Mouse (Mus musculus) bone marrow macrophage, adult 2 months (primary cell): Measurements from ENCODE around the gene Atp6v0a1. TPM values are rescaled to one million over a fixed set of nuclear protein-coding genes. Genes with fewer than 3 reads are reported as not detected.
A peak's percentile ranks its signal among the peaks of the same experiment; 100 is the strongest.

Source experiments
- H3K27ac ChIP-seq: 2 replicates; pipeline ENCODE4 v1.5.1; 2012; ENCODE audit warnings: low read depth, low read length; ENCODE audit not compliant: insufficient read depth
- H3K4me1 ChIP-seq: 2 replicates; pipeline ENCODE4 v1.6.1; 2012; ENCODE audit warnings: low read length; ENCODE audit not compliant: control insufficient read depth, insufficient read depth
- H3K4me3 ChIP-seq: 2 replicates; pipeline ENCODE4 v1.5.1; 2012; ENCODE audit warnings: mild to moderate bottlenecking, low read length, moderate library complexity; ENCODE audit not compliant: insufficient read depth
- CTCF ChIP-seq: IDR thresholded peaks from 2 replicates; pipeline ENCODE4 v1.5.1; 2012; ENCODE audit warnings: low read depth, mild to moderate bottlenecking, low read length, moderate library complexity
- POLR2A ChIP-seq: IDR thresholded peaks from 2 replicates; pipeline ENCODE4 v1.6.1; 2012; ENCODE audit warnings: mild to moderate bottlenecking, low read depth, low read length, borderline replicate concordance
- polyA plus RNA-seq: library from polyadenylated mRNA; stranded (reverse); fragments of >200 nt; gene quantifications from 2 replicates; pipeline ENCODE4 v1.2.4, GENCODE M21; 2012; ENCODE audit not compliant: missing spikeins, insufficient read depth, insufficient read length

Atp6v0a1 gene
- 163 and 186 TPM in 2 replicates for polyA plus RNA-seq

DNA sequence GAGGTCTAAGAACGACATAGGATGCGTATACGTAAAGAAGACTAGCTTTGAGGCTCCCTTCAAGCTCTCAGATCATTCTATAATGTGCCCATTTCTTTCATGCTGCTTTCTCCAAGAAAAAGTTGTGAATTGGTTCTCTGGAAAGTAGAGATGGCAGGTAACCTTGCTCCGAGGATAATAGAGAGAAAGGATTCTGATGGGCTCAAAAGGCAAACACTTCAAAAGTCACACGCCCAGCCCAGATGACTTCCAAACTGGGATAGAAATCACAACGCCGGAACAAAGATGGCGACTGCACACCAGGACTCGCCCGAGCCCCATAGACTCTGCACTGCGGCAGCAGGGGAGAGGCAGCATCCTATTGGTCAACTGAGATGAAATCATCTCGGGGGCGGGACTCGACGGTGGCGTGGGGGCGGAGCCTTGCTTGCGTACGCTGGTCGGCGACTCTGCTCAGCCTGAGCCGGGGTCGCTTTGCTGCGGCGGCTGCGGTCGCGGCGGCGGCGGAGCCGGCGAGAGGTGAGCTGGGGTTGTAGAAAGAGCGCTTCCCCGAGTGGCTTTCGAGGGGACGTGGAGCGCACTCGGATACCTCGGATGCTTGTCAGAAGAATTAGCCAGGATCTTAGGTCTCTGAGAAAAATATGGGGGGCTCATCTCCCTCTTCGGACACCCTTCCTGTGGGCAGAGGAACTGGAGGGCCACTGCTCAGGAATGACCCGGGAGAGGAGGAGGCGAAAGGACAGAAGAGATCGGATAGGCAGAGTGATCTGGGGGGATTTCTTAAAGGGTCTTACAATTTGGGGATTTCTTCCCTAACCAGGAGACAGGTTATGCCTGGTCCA, at the start of gene Atp6v0a1:
Gene Atp6v0a1 (plus strand): TSS at position 407 of the 842 bp plus-strand sequence.
- peaks cover 22% of the 10 kb centered on the region for H3K4me1 ChIP-seq
- TF ChIP-seq POLR2A: no peak; the same call in 1 of the 2 replicates
- no peak for TF ChIP-seq CTCF

DNA sequence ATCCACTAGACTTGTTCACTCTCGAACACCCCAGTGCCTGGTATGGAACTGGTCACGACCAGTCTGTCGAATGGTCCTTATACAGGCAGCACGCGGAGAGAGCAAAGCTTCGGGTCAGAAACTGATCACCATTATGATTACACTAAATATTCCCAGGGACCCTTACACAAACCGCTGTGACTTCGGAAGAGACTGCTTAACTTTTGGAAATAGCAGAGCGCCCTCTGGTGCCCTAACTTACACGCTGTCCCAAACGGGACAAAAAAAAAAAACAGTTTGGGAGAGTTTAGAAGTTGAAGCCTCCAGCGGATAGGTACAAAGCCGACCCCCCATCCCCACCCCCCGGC, 49.8 kb upstream of the Atp6v0a1 start:
- TF ChIP-seq CTCF (peak; percentile 51), POLR2A (no peak)
- no peak overlapping the region for H3K4me3 ChIP-seq
- H3K4me1 ChIP-seq: no peaks in the 10 kb centered on the region
- no peak overlapping the region for H3K27ac ChIP-seq

More for the DNA sequence above, at the start of gene Atp6v0a1:
- H3K27ac ChIP-seq: peak within 1 kb of the TSS; percentile 100
- peak within 1 kb of the TSS; percentile 76 for H3K4me3 ChIP-seq

DNA sequence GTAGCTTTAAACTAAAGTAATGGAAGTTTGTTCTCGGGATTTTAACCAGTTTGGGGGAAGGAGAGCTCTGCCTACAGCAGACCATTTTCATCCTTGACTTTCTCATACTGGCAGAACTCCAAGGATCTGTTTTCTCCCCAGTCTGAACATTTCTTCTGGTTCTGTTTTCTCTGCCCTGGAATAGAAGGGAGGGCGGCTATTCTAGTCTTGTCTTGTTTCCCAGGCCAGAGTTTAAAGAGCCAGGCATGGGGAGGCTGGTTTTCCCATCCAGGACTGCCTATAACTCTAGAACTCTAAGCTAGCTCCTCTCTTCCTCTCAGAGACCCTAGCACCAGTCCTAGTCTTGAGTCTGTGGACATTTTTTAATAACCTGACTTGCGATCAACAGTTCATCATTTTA, 49.4 kb upstream of the Atp6v0a1 start:
- H3K4me1 ChIP-seq: no peaks in the 10 kb centered on the region
- no peak overlapping the region for H3K4me3 ChIP-seq
- TF ChIP-seq POLR2A (no peak), CTCF (no peak)
- no peak overlapping the region for H3K27ac ChIP-seq

DNA sequence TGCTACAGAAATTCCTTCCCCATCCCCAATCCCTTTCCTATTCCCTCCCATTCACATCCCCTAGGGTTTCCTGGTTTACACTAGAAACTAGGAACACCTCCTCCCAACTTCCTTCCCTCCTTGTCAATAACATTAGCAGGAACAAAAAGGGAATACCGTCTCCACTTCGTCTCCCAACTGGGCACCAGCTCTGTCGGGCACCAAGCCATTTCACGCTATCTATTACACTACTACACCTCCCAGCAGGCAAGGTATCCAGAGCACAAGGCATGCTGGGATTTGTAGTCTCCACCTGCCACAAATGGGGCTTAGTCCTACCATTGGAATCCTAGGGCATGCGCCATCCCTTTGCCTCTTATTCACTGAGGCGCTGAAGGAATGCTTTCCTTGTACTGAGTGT, 48.7 kb upstream of the Atp6v0a1 start:
- TF ChIP-seq CTCF (no peak), POLR2A (no peak)
- Histone ChIP-seq H3K27ac (no peak overlapping the region), H3K4me1 (no peaks in the 10 kb centered on the region), H3K4me3 (no peak overlapping the region)

DNA sequence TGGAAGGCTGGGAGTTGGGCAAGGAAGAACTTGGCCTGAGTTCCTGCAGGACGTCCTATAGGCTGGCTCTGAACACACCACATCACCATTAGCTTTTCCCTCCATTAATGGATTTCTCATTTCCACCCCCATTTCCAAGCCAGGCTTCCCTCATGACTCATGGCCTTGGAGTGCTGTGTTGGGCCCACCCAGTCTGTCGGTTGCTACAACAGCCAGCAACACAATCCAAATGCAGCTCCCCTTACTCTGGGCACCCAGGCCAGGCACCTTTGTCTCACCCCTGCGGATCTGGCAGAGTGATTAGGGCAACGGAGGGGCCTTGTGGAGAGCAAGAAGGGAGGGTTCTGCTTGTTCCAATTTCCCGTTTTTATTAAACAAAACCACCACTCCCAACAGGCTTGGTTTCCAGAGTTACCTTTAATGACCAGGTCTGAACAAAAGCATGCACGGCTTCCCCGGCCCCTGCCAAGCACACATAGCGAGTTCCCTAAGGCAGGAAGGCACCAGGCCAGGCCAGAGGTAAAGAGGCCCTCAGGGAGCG, 46.8 kb upstream of the Atp6v0a1 start:
- Histone ChIP-seq H3K27ac (no peak overlapping the region), H3K4me1 (no peaks in the 10 kb centered on the region), H3K4me3 (no peak overlapping the region)
- TF ChIP-seq POLR2A (no peak), CTCF (no peak)

DNA sequence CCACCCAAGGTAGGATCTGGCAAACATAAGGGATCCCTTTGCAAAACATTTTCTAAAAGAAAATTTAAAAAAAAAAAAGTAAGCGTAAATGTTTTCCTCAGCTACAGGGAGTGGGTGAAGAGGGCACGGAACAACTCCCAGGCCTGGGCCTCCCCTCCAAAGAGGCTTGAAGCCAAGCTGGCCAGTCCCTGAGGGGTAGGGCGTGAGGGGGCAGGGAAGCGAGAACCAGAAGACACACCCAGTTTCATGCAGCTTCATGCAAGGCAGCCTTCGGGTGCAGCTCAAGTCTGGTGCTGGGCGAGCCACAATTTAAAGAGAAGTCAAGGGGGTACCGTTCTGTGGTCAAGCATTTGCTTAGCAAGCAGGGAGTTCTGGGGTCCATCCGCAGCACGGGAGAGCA, 45.6 kb upstream of the Atp6v0a1 start:
- Histone ChIP-seq H3K4me1 (no peaks in the 10 kb centered on the region), H3K27ac (no peak overlapping the region), H3K4me3 (no peak overlapping the region)
- TF ChIP-seq POLR2A: no peak
- no peak for TF ChIP-seq CTCF

DNA sequence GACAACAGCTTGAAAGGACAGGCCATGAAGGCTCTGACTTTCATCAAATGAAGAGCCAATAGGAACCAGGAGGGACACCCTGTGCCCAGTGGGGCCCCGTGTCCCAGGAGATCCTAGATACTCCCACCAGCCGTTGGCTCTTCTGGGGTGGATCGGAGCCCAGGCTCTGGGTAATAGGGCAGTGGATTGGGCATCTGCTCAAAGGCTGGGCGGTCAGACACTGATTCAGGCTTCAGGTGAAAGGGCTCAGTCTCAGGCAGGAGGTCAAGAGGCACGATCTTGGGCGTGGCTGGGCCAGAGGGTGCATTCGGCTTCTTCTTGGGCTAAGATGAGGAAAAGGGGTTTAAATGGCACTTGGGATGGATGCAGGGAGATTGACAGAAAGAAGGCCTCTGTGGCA, 45.1 kb upstream of the Atp6v0a1 start:
- no peak overlapping the region for H3K27ac ChIP-seq

DNA sequence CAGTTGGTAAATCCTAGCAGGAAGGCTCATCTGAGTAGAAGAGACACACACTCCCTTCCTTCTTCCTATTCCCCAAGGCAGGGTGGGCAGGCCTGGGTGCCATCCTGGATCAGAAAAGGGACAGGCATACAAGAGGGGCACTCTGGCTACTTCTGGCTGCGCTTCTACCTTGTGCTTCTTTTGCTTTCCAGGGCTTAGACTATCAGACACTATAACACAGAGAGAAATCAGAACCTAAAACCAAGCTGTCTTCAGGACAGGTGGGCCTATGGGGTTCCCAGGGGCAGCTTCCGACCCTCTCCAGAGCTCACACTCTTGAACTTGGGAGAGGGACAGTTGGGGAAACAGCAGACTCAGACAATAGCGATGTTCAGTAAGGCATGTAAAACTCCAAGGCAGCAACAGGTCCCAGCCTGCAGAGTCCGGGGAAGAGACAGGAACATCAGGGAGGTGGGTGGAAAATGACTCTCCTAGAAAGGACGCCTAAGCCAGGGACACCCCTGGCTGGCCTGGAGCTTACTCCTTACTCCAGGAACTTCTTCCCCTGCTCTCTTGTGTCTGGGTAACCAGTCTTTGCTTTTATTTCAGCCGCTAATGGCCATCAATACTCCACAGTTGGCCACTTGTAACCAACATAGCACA, 44.2 kb upstream of the Atp6v0a1 start:
- Histone ChIP-seq H3K4me3 (no peak overlapping the region), H3K4me1 (no peaks in the 10 kb centered on the region), H3K27ac (no peak overlapping the region)
- TF ChIP-seq CTCF (no peak), POLR2A (no peak)

More for the DNA sequence above, 45.1 kb upstream of the Atp6v0a1 start:
- no peaks in the 10 kb centered on the region for H3K4me1 ChIP-seq
- no peak overlapping the region for H3K4me3 ChIP-seq
- no peak for TF ChIP-seq CTCF
- TF ChIP-seq POLR2A: no peak

DNA sequence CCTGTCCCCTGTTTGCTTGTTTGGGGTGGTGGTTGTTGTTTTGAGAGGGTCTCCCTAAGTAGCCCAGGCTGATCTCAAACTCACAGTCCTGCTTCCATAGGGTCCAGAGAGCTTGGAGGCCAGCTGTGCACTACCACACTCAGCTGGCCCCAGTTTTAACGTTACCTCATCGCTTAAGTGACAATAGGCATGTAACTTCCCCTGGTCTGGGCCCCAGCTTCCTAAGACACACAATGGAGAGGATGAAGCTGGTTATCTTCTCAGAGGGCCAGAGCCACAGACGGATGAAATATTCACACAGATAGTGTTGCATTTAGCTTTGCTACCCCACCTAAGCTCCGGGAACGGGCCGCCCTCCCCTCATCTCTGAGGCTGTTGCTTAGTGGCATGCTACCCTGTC, 43.5 kb upstream of the Atp6v0a1 start:
- no peak for TF ChIP-seq POLR2A
- no peak overlapping the region for H3K4me3 ChIP-seq
- no peaks in the 10 kb centered on the region for H3K4me1 ChIP-seq
- no peak overlapping the region for H3K27ac ChIP-seq

DNA sequence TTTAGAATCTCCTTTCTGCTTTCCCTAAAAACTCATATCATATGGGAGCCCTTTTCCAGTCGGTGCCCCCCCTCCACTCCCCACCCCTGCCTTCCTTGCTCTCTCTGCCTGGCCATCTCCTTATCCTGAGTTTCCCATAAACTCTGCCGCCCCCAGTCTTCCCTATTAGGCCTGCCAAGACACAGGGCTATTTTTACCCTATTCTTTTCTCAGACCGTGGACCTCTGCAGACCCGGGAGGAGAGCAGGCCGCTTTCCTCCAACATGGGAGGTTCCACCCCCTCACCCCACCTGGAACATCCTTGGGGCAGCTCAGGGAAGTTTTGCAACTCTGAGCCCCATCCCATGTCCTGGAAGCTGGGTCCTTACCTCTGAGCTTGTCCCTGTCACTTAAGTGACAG, 41.9 kb upstream of the Atp6v0a1 start:
- no peaks in the 10 kb centered on the region for H3K4me1 ChIP-seq
- no peak overlapping the region for H3K4me3 ChIP-seq
- no peak overlapping the region for H3K27ac ChIP-seq
- TF ChIP-seq POLR2A (no peak), CTCF (no peak)
